Mouse (Mus musculus) bone marrow macrophage, adult 2 months (primary cell): ENCODE measurements around the gene Cxcl16.

Experiments used
- CTCF ChIP-seq: IDR thresholded peaks from 2 replicates; pipeline ENCODE4 v1.5.1; 2012; ENCODE audit warnings: low read depth, mild to moderate bottlenecking, low read length, moderate library complexity
- POLR2A ChIP-seq: IDR thresholded peaks from 2 replicates; pipeline ENCODE4 v1.6.1; 2012; ENCODE audit warnings: mild to moderate bottlenecking, low read depth, low read length, borderline replicate concordance

- TF ChIP-seq CTCF = no peak
- no peak for TF ChIP-seq POLR2A
Observed at GRCm38 (mm10) chr11:70489138-70489537, 29.4 kb upstream of the Cxcl16 start.
